Mouse (Mus musculus): ENCODE data around the gene Rslcan18. TPM values are rescaled to one million over a fixed set of nuclear protein-coding genes. Genes with fewer than 3 reads are reported as not detected.

Rslcan18 gene
- polyA plus RNA-seq, 1 experiment from 2014 or later: 0.18 TPM

- no peak for ATAC-seq
- H3K36me3 ChIP-seq (ENCODE audit: control insufficient read depth, insufficient read depth): no peaks in the 10 kb centered on the region
- H3K9ac ChIP-seq (ENCODE audit: low read depth, low read length): no peak overlapping the region
- no peaks in the 10 kb centered on the region for H3K27me3 ChIP-seq (replicated peaks; ENCODE audit: control insufficient read depth, insufficient read depth, low read length)
- no peaks in the 10 kb centered on the region for H3K9me3 ChIP-seq (ENCODE audit: control insufficient read depth)
- no peak for TF ChIP-seq CTCF (IDR thresholded peaks at IDR 0.05; ENCODE audit: low read depth)
- WGBS: 81% methylated on average over 12 of the region's 12 CpGs
- peaks cover 4% of the 10 kb centered on the region; the same call in 1 of the 2 replicates for H3K4me1 ChIP-seq (replicated peaks; ENCODE audit: control insufficient read depth, insufficient read depth, low read length)
- H3K27ac ChIP-seq (ENCODE audit: low read depth, low read length): no peak overlapping the region
- no peak overlapping the region for H3K4me2 ChIP-seq (replicated peaks; ENCODE audit: low read depth)
- no peak overlapping the region for H3K4me3 ChIP-seq (ENCODE audit: low read depth, low read length)
These were observed 4.0 kb downstream of the Rslcan18 start for GRCm38 (mm10) chr13:67112096-67112495.

GRCm38 (mm10) chr13:67108821-67109206, 7.2 kb downstream of the Rslcan18 start:
- peak; percentile 75 for ATAC-seq
- Histone ChIP-seq H3K4me3 (ENCODE audit: low read depth, low read length) (peak overlapping the region; percentile 60), H3K27ac (ENCODE audit: low read depth, low read length) (no peak overlapping the region), H3K36me3 (ENCODE audit: control insufficient read depth, insufficient read depth) (no peaks in the 10 kb centered on the region), H3K9me3 (ENCODE audit: control insufficient read depth) (no peaks in the 10 kb centered on the region), H3K4me2 (replicated peaks; ENCODE audit: low read depth) (peak overlapping the region; percentile 69), H3K27me3 (replicated peaks; ENCODE audit: control insufficient read depth, insufficient read depth, low read length) (no peaks in the 10 kb centered on the region), H3K4me1 (replicated peaks; ENCODE audit: control insufficient read depth, insufficient read depth, low read length) (peaks cover 4% of the 10 kb centered on the region; the same call in 1 of the 2 replicates), H3K9ac (ENCODE audit: low read depth, low read length) (no peak overlapping the region)
- WGBS: 5% methylated on average over 9 of the region's 9 CpGs
- peak; percentile 60 for TF ChIP-seq CTCF (IDR thresholded peaks at IDR 0.05; ENCODE audit: low read depth)

- WGBS: 0% methylated on average over 17 of the region's 17 CpGs
- peaks cover 4% of the 10 kb centered on the region; the same call in 1 of the 2 replicates for H3K4me1 ChIP-seq (replicated peaks; ENCODE audit: control insufficient read depth, insufficient read depth, low read length)
- H3K4me3 ChIP-seq (ENCODE audit: low read depth, low read length): peak within 1 kb of the TSS; percentile 60
- no peaks in the 10 kb centered on the region for H3K36me3 ChIP-seq (ENCODE audit: control insufficient read depth, insufficient read depth)
- H3K9ac ChIP-seq (ENCODE audit: low read depth, low read length): peak within 1 kb of the TSS; percentile 53
- peak; percentile 99 for ATAC-seq
- no peaks in the 10 kb centered on the region for H3K9me3 ChIP-seq (ENCODE audit: control insufficient read depth)
- peak within 1 kb of the TSS; percentile 81 for H3K27ac ChIP-seq (ENCODE audit: low read depth, low read length)
- no peaks in the 10 kb centered on the region for H3K27me3 ChIP-seq (replicated peaks; ENCODE audit: control insufficient read depth, insufficient read depth, low read length)
- peak within 1 kb of the TSS; percentile 69 for H3K4me2 ChIP-seq (replicated peaks; ENCODE audit: low read depth)
- TF ChIP-seq CTCF (IDR thresholded peaks at IDR 0.05; ENCODE audit: low read depth): peak; percentile 94
These were observed 7.8 kb downstream of the Rslcan18 start, which contains the start of gene Gm28557 for GRCm38 (mm10) chr13:67108194-67108820. Gene Gm28557 (minus strand): TSS chr13:67108604.

- TF ChIP-seq CTCF (IDR thresholded peaks at IDR 0.05; ENCODE audit: low read depth): no peak
- Histone ChIP-seq H3K4me3 (ENCODE audit: low read depth, low read length) (peak overlapping the region; percentile 60), H3K36me3 (ENCODE audit: control insufficient read depth, insufficient read depth) (no peaks in the 10 kb centered on the region), H3K27ac (ENCODE audit: low read depth, low read length) (peak overlapping the region; percentile 81; the same call in 1 of the 2 replicates), H3K27me3 (replicated peaks; ENCODE audit: control insufficient read depth, insufficient read depth, low read length) (no peaks in the 10 kb centered on the region), H3K9ac (ENCODE audit: low read depth, low read length) (peak overlapping the region; percentile 53), H3K9me3 (ENCODE audit: control insufficient read depth) (no peaks in the 10 kb centered on the region), H3K4me1 (replicated peaks; ENCODE audit: control insufficient read depth, insufficient read depth, low read length) (peaks cover 4% of the 10 kb centered on the region; the same call in 1 of the 2 replicates), H3K4me2 (replicated peaks; ENCODE audit: low read depth) (peak overlapping the region; percentile 69)
- WGBS: 46% methylated on average over 9 of the region's 9 CpGs
- no peak for ATAC-seq
These were observed 8.4 kb downstream of the Rslcan18 start for GRCm38 (mm10) chr13:67107681-67108080.

GRCm38 (mm10) chr13:67097876-67098275, 18.2 kb downstream of the Rslcan18 start, which contains the start of gene Zfp708:
Gene Zfp708 (minus strand): TSS chr13:67097976.
- Histone ChIP-seq H3K9ac (ENCODE audit: low read depth, low read length) (no peak within 1 kb of the TSS), H3K4me2 (replicated peaks; ENCODE audit: low read depth) (no peak within 1 kb of the TSS), H3K36me3 (ENCODE audit: control insufficient read depth, insufficient read depth) (peaks cover 8% of the 10 kb centered on the region; the same call in 1 of the 2 replicates), H3K27ac (ENCODE audit: low read depth, low read length) (no peak within 1 kb of the TSS), H3K9me3 (ENCODE audit: control insufficient read depth) (no peaks in the 10 kb centered on the region), H3K4me3 (ENCODE audit: low read depth, low read length) (no peak within 1 kb of the TSS), H3K4me1 (replicated peaks; ENCODE audit: control insufficient read depth, insufficient read depth, low read length) (no peaks in the 10 kb centered on the region), H3K27me3 (replicated peaks; ENCODE audit: control insufficient read depth, insufficient read depth, low read length) (no peaks in the 10 kb centered on the region)
- no peak for TF ChIP-seq CTCF (IDR thresholded peaks at IDR 0.05; ENCODE audit: low read depth)
- 91% methylated on average over 10 of the region's 10 CpGs for WGBS
- no peak for ATAC-seq

GRCm38 (mm10) chr13:67090154-67090553, 25.9 kb downstream of the Rslcan18 start:
- Histone ChIP-seq H3K27me3 (replicated peaks; ENCODE audit: control insufficient read depth, insufficient read depth, low read length) (no peaks in the 10 kb centered on the region), H3K4me1 (replicated peaks; ENCODE audit: control insufficient read depth, insufficient read depth, low read length) (no peaks in the 10 kb centered on the region), H3K4me2 (replicated peaks; ENCODE audit: low read depth) (no peak overlapping the region), H3K9ac (ENCODE audit: low read depth, low read length) (no peak overlapping the region), H3K27ac (ENCODE audit: low read depth, low read length) (no peak overlapping the region), H3K36me3 (ENCODE audit: control insufficient read depth, insufficient read depth) (no peaks in the 10 kb centered on the region), H3K9me3 (ENCODE audit: control insufficient read depth) (no peaks in the 10 kb centered on the region), H3K4me3 (ENCODE audit: low read depth, low read length) (no peak overlapping the region)
- ATAC-seq: no peak
- TF ChIP-seq CTCF (IDR thresholded peaks at IDR 0.05; ENCODE audit: low read depth): no peak
- 57% methylated on average over 1 of the region's 1 CpGs for WGBS

Measured in intestine, postnatal 0 days (tissue).